Mouse (Mus musculus) kidney, embryonic 16.5 days (tissue): ENCODE data around the gene Il24. TPM values are rescaled to one million over a fixed set of nuclear protein-coding genes. Genes with fewer than 3 reads are reported as not detected.

Experiments
- ATAC-seq: fragments of 200-750 bp; cut with Nextera tagmentation; 2 replicates; pipeline ENCODE4 v1.8.0; 2017; ENCODE audit warnings: moderate TSS enrichment; ENCODE audit not compliant: low FRiP score, low TSS enrichment
- H3K27ac ChIP-seq: fragments of 300-500 bp; sonication (generic); 2 replicates; pipeline ENCODE4 v1.5.1; 2014; ENCODE audit warnings: low read length
- H3K27me3 ChIP-seq: fragments of 300-500 bp; sonication (generic); 2 replicates; pipeline ENCODE4 v1.6.1; 2014; ENCODE audit warnings: low read length, control low read depth, mixed read lengths; ENCODE audit not compliant: insufficient read depth
- H3K36me3 ChIP-seq: fragments of 300-500 bp; sonication (generic); 2 replicates; pipeline ENCODE4 v1.6.1; 2014; ENCODE audit warnings: low read length, control low read depth, mixed read lengths; ENCODE audit not compliant: insufficient read depth
- H3K4me1 ChIP-seq: fragments of 300-500 bp; sonication (generic); 2 replicates; pipeline ENCODE4 v1.6.1; 2014; ENCODE audit warnings: low read length, control low read depth, mixed read lengths; ENCODE audit not compliant: insufficient read depth
- H3K4me2 ChIP-seq: fragments of 300-500 bp; sonication (generic); replicated peaks from 2 replicates; pipeline ENCODE4 v1.6.1; 2014; ENCODE audit warnings: low read depth, low read length
- H3K4me3 ChIP-seq: fragments of 300-500 bp; sonication (generic); 2 replicates; pipeline ENCODE4 v1.5.1; 2014; ENCODE audit warnings: mild to moderate bottlenecking, low read length
- H3K9ac ChIP-seq: fragments of 300-500 bp; sonication (generic); replicated peaks from 2 replicates; pipeline ENCODE4 v1.6.1; 2014; ENCODE audit warnings: low read length
- H3K9me3 ChIP-seq: fragments of 300-500 bp; sonication (generic); 2 replicates; pipeline ENCODE4 v1.6.1; 2016; ENCODE audit warnings: low read length, control low read depth
- WGBS: fragments of 180-500 bp; shearing (Covaris S2); extraction: QIAGEN DNeasy Blood & Tissue Kit; methylation state at CpG from one replicate; pipeline ENCODE4 v1.1.7; 2014; 5-methylcytosine and 5-hydroxymethylcytosine counted together
- polyA plus RNA-seq: library from polyadenylated mRNA; unstranded; fragments of >200 nt; fragmentation: Nextera tagmentation; extraction: Ambion mirVana; gene quantifications from 2 replicates; pipeline ENCODE4 v1.2.1, GENCODE M21; 2015

Gene Il24
- polyA plus RNA-seq, 1 experiment from 2014 or later = not detected

GRCm38 (mm10) chr1:130835161-130835936, 51.9 kb downstream of the Il24 start:
- WGBS = 84% methylated on average over 6 of the region's 6 CpGs
- Histone ChIP-seq H3K36me3 (no peaks in the 10 kb centered on the region), H3K9me3 (no peaks in the 10 kb centered on the region), H3K4me1 (peaks cover 22% of the 10 kb centered on the region), H3K9ac (no peak overlapping the region), H3K4me2 (no peak overlapping the region), H3K27ac (no peak overlapping the region), H3K4me3 (no peak overlapping the region), H3K27me3 (no peaks in the 10 kb centered on the region)
- ATAC-seq = no peak

GRCm38 (mm10) chr1:130832230-130833149, 54.8 kb downstream of the Il24 start:
- no peaks in the 10 kb centered on the region for H3K9me3 ChIP-seq
- WGBS = 49% methylated on average over 5 of the region's 5 CpGs
- peaks cover 23% of the 10 kb centered on the region for H3K4me1 ChIP-seq
- ATAC-seq = peak; percentile 83
- H3K36me3 ChIP-seq = no peaks in the 10 kb centered on the region
- H3K27ac ChIP-seq = peak overlapping the region; percentile 29; the same call in 1 of the 2 replicates
- H3K4me2 ChIP-seq = no peak overlapping the region
- H3K9ac ChIP-seq = no peak overlapping the region
- no peaks in the 10 kb centered on the region for H3K27me3 ChIP-seq
- H3K4me3 ChIP-seq = no peak overlapping the region

Other genes starting within 250 kb of the Il24 start
- 0.94 and 2.7 TPM in 2 replicates for gene C4bp, start 225.8 kb downstream of the Il24 start, polyA plus RNA-seq
- gene Gm29427, start 171.7 kb downstream of the Il24 start, polyA plus RNA-seq = not detected in 2 replicates
- gene Yod1, start 170.1 kb downstream of the Il24 start, polyA plus RNA-seq = 9.0 and 11.3 TPM in 2 replicates
- 9.5 and 9.7 TPM in 2 replicates for gene Pfkfb2, start 158.2 kb downstream of the Il24 start, polyA plus RNA-seq
- gene AA986860, start 155.5 kb downstream of the Il24 start, polyA plus RNA-seq = 16.1 TPM in 2 replicates
- gene Fcamr, start 86.6 kb downstream of the Il24 start, polyA plus RNA-seq = not detected in 2 replicates
- not detected in 2 replicates for gene Pigr, start 60.8 kb downstream of the Il24 start, polyA plus RNA-seq
- gene Fcmr, start 21.8 kb downstream of the Il24 start, polyA plus RNA-seq = 0.36 TPM in 1 of 2 replicates, not detected in the other
- gene Il20, start 24.0 kb upstream of the Il24 start, polyA plus RNA-seq = not detected in 2 replicates
- gene Il19, start 52.7 kb upstream of the Il24 start, polyA plus RNA-seq = 0.17 TPM in 1 of 2 replicates, not detected in the other
- not detected in 2 replicates for gene Il10, start 132.4 kb upstream of the Il24 start, polyA plus RNA-seq
- gene Mapkapk2, start 210.4 kb upstream of the Il24 start, polyA plus RNA-seq = 26.5 and 43.9 TPM in 2 replicates